Mouse (Mus musculus) frontal cortex, postnatal 25 days (tissue): ENCODE results near the gene Rassf2.

ENCODE experiments used
- DNase-seq, 2 experiments: peaks; one replicate each; pipeline ENCODE4 v3.0.0; 2022; ENCODE audit warnings: low spot score in 2 of 2

The Rassf2 gene

GRCm38 (mm10) chr2:132005445-132005844 is 24.6 kb downstream of the Rassf2 start:
- DNase-seq, result no peak

GRCm38 (mm10) chr2:132004495-132005136 is 25.4 kb downstream of the Rassf2 start:
- DNase-seq, result no peak

- no peak for DNase-seq
Observed at GRCm38 (mm10) chr2:132003916-132004315, 26.1 kb downstream of the Rassf2 start.

- no peak for DNase-seq
Observed at GRCm38 (mm10) chr2:132001696-132002334, 28.2 kb downstream of the Rassf2 start.

DNA sequence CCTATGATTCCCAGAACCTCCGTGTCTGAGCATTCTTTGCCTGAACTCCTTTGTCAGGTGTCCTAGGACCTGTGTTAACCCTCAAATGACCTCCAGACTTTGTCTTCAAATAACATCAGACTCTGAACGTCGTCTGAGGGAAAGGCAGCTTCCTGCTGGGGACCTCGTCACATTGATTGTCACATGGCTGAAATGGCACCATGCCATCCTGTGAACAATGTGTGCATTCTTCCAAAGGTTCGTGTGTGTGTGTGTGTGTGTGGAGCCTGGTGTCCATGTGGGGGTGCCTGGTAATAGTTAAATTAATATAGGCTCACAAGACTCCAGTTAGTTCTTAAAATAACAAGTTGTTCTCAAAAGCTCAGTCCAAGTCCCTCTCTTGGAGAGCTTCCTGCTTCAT is 32.7 kb downstream of the Rassf2 start:
- no peak for DNase-seq

- DNase-seq, result no peak
Observed at GRCm38 (mm10) chr2:131996369-131996768, 33.7 kb downstream of the Rassf2 start.

DNA sequence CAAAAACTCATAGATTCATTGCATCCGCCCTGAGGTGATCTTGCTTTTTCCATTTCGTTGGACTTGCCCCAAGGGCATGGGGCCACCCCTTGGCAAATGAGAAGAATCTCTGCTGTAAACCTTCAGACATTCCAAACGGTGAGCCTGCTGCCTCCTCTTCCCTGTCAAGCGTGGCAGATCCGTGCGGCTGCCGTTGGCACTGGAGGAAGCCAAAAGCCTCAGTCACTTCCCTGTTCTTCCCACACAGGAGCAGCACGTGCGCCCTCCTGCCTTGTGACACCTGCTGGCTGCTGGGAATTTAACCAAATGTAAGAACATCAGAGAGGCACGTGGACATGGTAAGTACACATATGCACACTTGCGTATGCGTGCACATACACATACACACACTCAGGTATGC is 34.3 kb downstream of the Rassf2 start:
- DNase-seq, result no peak

DNA sequence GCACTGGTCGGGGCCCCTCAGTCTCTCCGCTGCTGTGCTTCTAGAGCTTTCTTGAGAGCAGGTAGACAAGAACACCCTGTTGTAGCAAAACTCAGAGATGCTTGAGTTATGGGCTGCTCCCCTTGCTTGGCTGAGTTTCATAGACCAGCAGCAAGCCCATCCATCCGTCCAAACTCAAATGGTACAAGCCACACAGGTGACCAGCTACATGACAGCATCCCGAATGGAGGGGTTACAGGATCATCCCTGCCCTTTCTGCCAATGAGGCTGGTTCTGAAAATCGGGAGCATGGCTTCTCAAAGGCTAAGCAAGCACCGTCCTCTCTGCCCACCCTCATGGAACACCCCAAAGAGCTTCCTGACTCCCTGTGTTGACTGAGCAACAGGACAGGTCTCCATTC is 35.1 kb downstream of the Rassf2 start:
- no peak for DNase-seq

- DNase-seq, result no peak
Observed at GRCm38 (mm10) chr2:131993563-131994088, 36.4 kb downstream of the Rassf2 start.

- DNase-seq, result no peak
Observed at GRCm38 (mm10) chr2:131993151-131993550, 36.9 kb downstream of the Rassf2 start.

GRCm38 (mm10) chr2:131992487-131992886 is 37.6 kb downstream of the Rassf2 start:
- no peak for DNase-seq

DNA sequence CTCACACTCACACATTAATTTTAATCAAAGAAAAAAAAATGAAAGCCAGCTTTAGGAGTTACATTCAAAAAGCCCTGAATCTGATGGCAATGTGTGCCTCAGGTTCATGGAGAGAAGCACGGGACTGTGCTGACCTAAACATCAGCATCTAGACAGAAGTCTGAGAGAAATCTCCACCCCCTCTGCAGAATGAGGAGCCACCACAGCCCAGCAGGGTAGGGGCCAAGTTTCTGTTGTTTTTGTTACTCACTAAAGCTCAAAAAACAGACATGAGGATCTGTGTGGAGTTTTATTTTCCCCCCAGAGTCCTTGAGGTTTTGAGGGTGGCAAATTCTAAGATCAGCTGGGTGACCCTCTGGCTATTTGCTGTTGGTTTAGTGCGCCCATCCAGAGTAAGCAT is 41.5 kb downstream of the Rassf2 start:
- no peak for DNase-seq

GRCm38 (mm10) chr2:131987950-131988349 is 42.1 kb downstream of the Rassf2 start:
- no peak for DNase-seq

DNA sequence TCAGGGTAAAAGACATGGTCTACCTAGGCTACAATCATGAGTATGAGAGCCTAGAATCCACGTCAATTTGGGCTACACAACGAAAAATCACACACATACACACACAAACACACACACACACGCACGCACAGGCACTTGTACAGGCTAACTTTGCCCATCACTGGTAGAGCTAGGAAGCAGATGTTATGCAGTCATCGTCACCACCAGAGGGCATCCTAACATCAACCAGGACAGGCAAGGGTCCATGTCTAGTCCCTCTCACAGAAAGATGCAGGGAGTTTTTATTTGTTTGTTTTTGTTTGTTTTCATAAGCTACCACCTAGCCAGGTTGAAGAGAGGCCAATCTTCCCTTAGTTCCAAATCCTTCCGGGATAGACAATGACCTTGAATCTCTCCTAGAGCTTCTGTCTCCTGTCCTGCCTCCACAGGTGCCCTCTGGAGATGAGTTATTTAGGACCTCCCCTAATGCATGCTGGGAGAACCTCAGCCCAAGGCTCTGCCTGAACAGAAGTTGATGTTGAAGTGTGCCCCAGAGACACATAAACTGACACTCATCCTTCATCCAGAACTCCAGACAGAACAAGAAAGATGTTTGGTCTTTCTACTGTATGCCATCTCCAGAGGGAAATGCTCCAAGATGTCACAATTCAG is 47.4 kb downstream of the Rassf2 start:
- no peak for DNase-seq

- peak in 1 of 2 experiments; percentile 3 for DNase-seq
Observed at GRCm38 (mm10) chr2:131980866-131981265, 49.2 kb downstream of the Rassf2 start.

- no peak for DNase-seq
Observed at GRCm38 (mm10) chr2:131976663-131977062, 53.4 kb downstream of the Rassf2 start.

DNA sequence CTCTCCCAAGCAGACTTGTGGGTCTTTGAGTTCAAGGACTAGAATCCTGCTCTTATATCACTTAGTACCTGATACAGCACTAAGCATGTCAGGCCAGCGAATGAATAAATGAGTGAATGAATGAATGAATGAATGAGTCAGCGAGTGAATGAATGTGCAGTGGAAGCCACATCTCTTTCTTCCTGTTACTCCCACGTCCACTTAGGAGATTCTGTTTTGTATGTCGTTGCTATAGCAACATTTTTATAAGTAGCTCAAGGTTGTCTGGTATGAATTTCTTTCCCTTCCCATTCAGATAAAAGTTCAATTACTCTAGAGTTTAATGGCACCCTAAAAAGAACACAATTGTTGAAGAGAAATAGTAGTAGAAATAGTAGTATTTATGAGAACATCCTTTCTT is 59.0 kb downstream of the Rassf2 start:
- DNase-seq, result no peak

DNA sequence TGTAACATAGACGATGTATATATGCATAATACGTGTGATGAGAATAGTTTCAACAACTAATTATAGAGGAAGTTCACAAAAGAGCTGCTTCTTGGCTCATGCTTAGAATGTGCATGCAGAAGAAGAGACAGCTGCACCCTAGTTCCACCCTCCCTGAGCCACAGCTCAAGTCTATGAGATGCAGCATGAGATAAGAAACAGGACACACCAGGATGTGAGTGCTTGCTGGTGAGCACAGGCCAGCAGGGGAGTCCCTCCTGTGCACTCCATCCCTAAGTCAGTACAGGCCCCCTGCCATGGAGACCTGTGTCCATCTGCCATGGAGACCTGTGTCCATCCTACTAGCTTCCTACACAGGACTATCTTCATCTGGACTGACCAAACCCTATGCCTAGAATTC is 59.5 kb downstream of the Rassf2 start:
- DNase-seq, result no peak

GRCm38 (mm10) chr2:131961671-131962070 is 68.4 kb downstream of the Rassf2 start:
- DNase-seq, result no peak

DNA sequence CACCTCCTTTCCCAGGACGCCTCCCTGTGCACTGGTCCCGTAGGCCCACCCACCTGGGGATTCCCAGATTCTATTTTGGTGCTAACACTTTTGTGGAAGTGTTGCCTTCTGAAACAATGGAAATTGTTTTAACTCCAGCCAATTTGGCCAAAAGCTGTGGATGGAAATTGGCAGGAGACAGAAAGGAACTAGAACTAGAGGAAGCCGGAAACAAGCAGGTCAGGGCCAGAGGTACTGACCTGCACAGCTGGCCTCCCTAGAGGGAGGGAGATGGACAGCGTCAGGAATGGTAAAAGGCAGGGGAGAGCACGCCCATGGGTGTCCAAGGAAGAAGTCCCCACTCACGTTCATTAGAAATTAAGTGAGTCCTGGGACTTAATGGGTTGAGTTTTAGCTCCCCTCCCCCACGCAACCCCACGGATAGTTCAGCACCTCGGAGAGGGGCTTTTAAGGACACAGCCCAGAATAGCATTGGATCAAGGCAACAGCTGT is 72.3 kb downstream of the Rassf2 start:
- no peak for DNase-seq

DNA sequence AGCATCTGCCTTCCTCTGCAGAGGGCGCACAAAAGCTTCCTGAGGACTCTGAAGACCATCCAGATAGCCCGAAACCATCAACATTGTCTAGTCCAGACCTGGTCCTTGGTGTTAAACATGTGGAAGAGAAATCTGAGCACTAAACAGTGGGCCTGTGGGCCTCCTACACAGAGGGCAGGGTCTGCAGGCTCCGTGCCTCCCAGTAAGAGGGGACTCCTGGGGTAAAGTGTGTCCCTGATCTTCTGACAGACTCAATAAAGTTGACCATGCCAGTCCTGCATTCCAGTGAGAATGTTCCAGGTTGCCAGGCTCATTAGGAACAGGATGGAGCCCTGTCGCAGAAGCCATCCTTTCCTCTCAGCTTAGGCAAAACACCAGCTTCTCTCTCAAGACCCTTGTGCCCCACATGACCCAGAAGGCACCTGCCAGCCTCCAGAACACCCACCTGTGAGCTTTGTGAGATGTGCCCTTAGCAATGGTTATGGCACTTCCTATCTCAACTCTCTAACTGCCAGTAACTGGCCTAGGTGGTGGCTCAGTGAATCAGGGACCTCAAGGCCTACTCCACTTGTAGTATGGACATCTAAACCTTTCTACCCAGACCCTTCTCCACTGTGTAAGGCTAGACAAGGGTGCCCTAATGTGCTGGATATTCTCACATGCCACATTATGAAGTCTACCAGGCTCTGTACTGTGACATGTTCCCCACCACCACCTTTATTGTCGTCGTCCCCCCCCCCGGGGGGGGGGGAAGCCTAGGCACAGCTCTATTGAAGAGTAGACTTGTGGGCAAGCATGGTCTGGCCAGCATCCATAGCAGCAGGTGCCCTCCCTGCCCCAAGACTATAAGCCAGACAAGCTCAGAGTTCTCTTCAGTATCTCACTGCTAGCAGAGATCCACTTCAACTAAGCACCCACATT is 73.5 kb downstream of the Rassf2 start:
- no peak for DNase-seq

DNA sequence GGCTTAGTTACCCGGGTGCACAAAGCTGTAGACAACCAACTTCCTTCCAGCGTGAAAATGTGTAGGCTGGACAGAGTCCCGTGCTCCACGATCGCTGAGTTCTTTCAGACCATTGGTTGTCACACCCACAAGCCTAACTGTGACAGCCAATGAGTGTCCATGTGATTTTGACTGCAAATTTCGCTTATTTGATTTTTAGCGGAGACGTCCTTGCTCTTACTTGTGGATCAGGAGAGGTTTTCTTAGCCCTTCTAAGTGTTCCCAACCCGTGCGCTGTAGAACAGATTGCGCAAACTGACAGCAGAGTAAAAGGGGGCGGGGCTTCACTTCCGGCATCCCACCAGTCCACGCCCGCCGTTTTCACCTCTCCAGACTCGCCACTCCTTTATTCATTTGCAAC is 74.8 kb downstream of the Rassf2 start:
- DNase-seq, result no peak
